14 mouse cellular contexts compared by ENCODE assay signal in genomic region chr4:45143005-45143404, GRCm38 (mm10). TPM values are rescaled to one million over a fixed set of nuclear protein-coding genes. Genes with fewer than 3 reads are reported as not detected.
A peak's percentile ranks its signal among the peaks of the same experiment; 100 is the strongest.
DNase-seq lines count a peak whose midpoint lies in the region; ATAC-seq and TF ChIP-seq lines count a peak whose summit lies in the region.
"Had no signal": no experiment of that assay in that cellular context is flagged by ENCODE, and none has a peak within 500 bp of the region (broad histone marks: within the 10 kb centered on the region; RNA-seq: fewer than 3 reads in every experiment).

No protein-coding gene starts in this region.

- H3K27ac ChIP-seq in hindbrain, embryonic 14.5 days: peak overlapping the region; percentile 6; the same call in 1 of the 2 replicates
- peak overlapping the region; percentile 34; the same call in 1 of the 2 replicates for H3K27ac ChIP-seq in neural tube, embryonic 15.5 days (replicated peaks)
- H3K27ac ChIP-seq: limb, embryonic 13.5 days had no signal

- H3K4me3 ChIP-seq in hindbrain, embryonic 14.5 days (replicated peaks; ENCODE audit: low read length): no peak overlapping the region
- H3K4me3 ChIP-seq in neural tube, embryonic 15.5 days (replicated peaks): no peak overlapping the region
- H3K4me3 ChIP-seq in lung, adult 2 months (replicated peaks; ENCODE audit: extremely low read depth, low read depth, low read length): no peak overlapping the region
- H3K4me3 ChIP-seq: limb, embryonic 13.5 days had no signal

- DNase-seq in cerebellum, postnatal 10 days: peak; percentile 73 to 76
- DNase-seq in cerebellum, adult 9-10 months: no peak
- DNase-seq in left cerebral cortex, postnatal 25 days (ENCODE audit: low spot score in 2 of 2): peak; percentile 2 to 18
- DNase-seq in left cerebral cortex, postnatal 10 days (ENCODE audit: extremely low spot score in 1 of 2, low spot score in 2 of 2): no peak
- peak; percentile 25 for DNase-seq in hindbrain, embryonic 14.5 days (ENCODE audit: low spot score)
- DNase-seq in right cerebral cortex, postnatal 36 days (ENCODE audit: low spot score in 2 of 2): no peak
- DNase-seq in lung, adult 2 months: no peak
- DNase-seq: heart, postnatal 10 days; kidney, adult 8-10 months; lung, adult 18-20 months; thymus, adult 2 months had no signal

- H3K36me3 ChIP-seq in hindbrain, embryonic 14.5 days (replicated peaks; ENCODE audit: control insufficient read depth, insufficient read depth): no peaks in the 10 kb centered on the region
- H3K36me3 ChIP-seq in neural tube, embryonic 15.5 days: no peaks in the 10 kb centered on the region
- H3K36me3 ChIP-seq: limb, embryonic 13.5 days had no signal

- no peak overlapping the region for H3K4me2 ChIP-seq in hindbrain, embryonic 14.5 days (replicated peaks)
- H3K4me2 ChIP-seq in neural tube, embryonic 15.5 days: no peak overlapping the region
- H3K4me2 ChIP-seq: limb, embryonic 13.5 days had no signal

- H3K9ac ChIP-seq in hindbrain, embryonic 14.5 days: no peak overlapping the region
- no peak overlapping the region for H3K9ac ChIP-seq in neural tube, embryonic 15.5 days (replicated peaks)
- H3K9ac ChIP-seq: limb, embryonic 13.5 days had no signal

- intact Hi-C loops in left cerebral cortex, postnatal 25 days (cut with DNase I): no loop called here
- intact Hi-C loops in left cerebral cortex, postnatal 10 days (cut with DNase I): no loop called here

- TF ChIP-seq POLR2A in lung, adult 2 months (IDR thresholded peaks at IDR 0.05; ENCODE audit: borderline replicate concordance, extremely low read depth, low read depth, low read length): no peak

- 55% methylated on average over 8 of the region's 8 CpGs for WGBS in hindbrain, embryonic 14.5 days
- WGBS in neural tube, embryonic 15.5 days: 53% methylated on average over 8 of the region's 8 CpGs
- 53% methylated on average over 8 of the region's 8 CpGs for WGBS in lung, adult 2 months

- H3K9me3 ChIP-seq in hindbrain, embryonic 14.5 days (ENCODE audit: control insufficient read depth, low read length): no peaks in the 10 kb centered on the region
- no peaks in the 10 kb centered on the region for H3K9me3 ChIP-seq in neural tube, embryonic 15.5 days (replicated peaks)
- H3K9me3 ChIP-seq: limb, embryonic 13.5 days had no signal

- H3K27me3 ChIP-seq in hindbrain, embryonic 14.5 days (ENCODE audit: control insufficient read depth, insufficient read depth, low read length): no peaks in the 10 kb centered on the region
- H3K27me3 ChIP-seq in neural tube, embryonic 15.5 days (replicated peaks): no peaks in the 10 kb centered on the region
- H3K27me3 ChIP-seq: limb, embryonic 13.5 days had no signal

- ATAC-seq in hindbrain, embryonic 14.5 days (ENCODE audit: low FRiP score): peak; percentile 43; the same call in 1 of the 2 replicates
- ATAC-seq in neural tube, embryonic 15.5 days (ENCODE audit: low FRiP score): peak; percentile 57; the same call in 1 of the 2 replicates

- peaks cover 18% of the 10 kb centered on the region; the same call in 1 of the 2 replicates for H3K4me1 ChIP-seq in hindbrain, embryonic 14.5 days (replicated peaks; ENCODE audit: control insufficient read depth, insufficient read depth, low read length)
- H3K4me1 ChIP-seq in neural tube, embryonic 15.5 days: peaks cover 20% of the 10 kb centered on the region
- no peaks in the 10 kb centered on the region for H3K4me1 ChIP-seq in lung, adult 2 months (ENCODE audit: control insufficient read depth, insufficient read depth, low read length)
- H3K4me1 ChIP-seq: limb, embryonic 13.5 days had no signal

- TF ChIP-seq CTCF in lung, adult 2 months (IDR thresholded peaks at IDR 0.05; ENCODE audit: insufficient read depth, low read length): no peak

RNA-seq across cellular contexts. Expression of gene Tomm5, which starts 35.1 kb away (rescaled TPM):
- total RNA-seq in left cerebral cortex, postnatal 25 days (2021): 10 to 100 TPM; 65.5 to 75.5 TPM
- 10 to 100 TPM; 67.9 to 69.3 TPM for total RNA-seq in left cerebral cortex, postnatal 10 days (2021)
- 166 and 176 TPM in 2 replicates for polyA plus RNA-seq in hindbrain, embryonic 14.5 days (2014; fragmentation: Nextera tagmentation; extraction: Ambion mirVana)
- 173 and 206 TPM in 2 replicates for polyA plus RNA-seq in neural tube, embryonic 15.5 days (2015; fragmentation: Nextera tagmentation; extraction: Ambion mirVana)
- 37.3 and 48.5 TPM in 2 replicates for polyA plus RNA-seq in lung, adult 2 months (2012; rRNA removed)

RNA-seq across cellular contexts. Expression of gene Frmpd1, which starts 41.7 kb away (rescaled TPM):
- 10 to 100 TPM; 12.2 to 12.8 TPM for total RNA-seq in left cerebral cortex, postnatal 25 days (2021)
- 10 to 100 TPM; 13.5 to 18.5 TPM for total RNA-seq in left cerebral cortex, postnatal 10 days (2021)
- polyA plus RNA-seq in hindbrain, embryonic 14.5 days (2014; fragmentation: Nextera tagmentation; extraction: Ambion mirVana): 2.3 and 2.4 TPM in 2 replicates
- 2.9 and 3.1 TPM in 2 replicates for polyA plus RNA-seq in neural tube, embryonic 15.5 days (2015; fragmentation: Nextera tagmentation; extraction: Ambion mirVana)
- 2.8 and 3.9 TPM in 2 replicates for polyA plus RNA-seq in lung, adult 2 months (2012; rRNA removed)
- total RNA-seq: megakaryocyte, adult 5-6 weeks had no signal

RNA-seq across cellular contexts. Expression of gene Fbxo10, which starts 58.6 kb away (rescaled TPM):
- 10 to 100 TPM; 35.3 to 35.9 TPM for total RNA-seq in left cerebral cortex, postnatal 25 days (2021)
- total RNA-seq in left cerebral cortex, postnatal 10 days (2021): 10 to 100 TPM; 30.3 to 31.3 TPM
- 14.4 and 14.6 TPM in 2 replicates for polyA plus RNA-seq in hindbrain, embryonic 14.5 days (2014; fragmentation: Nextera tagmentation; extraction: Ambion mirVana)
- 17.3 and 19.2 TPM in 2 replicates for polyA plus RNA-seq in neural tube, embryonic 15.5 days (2015; fragmentation: Nextera tagmentation; extraction: Ambion mirVana)
- polyA plus RNA-seq in lung, adult 2 months (2012; rRNA removed): 13.0 and 15.2 TPM in 2 replicates

Comparison
In these comparisons a context has a peak if more than half of its experiments do, and no peak if none do; other contexts are left out.
1. DNase-seq: peak in cerebellum, postnatal 10 days (2 of 2), left cerebral cortex, postnatal 25 days (2 of 2) and hindbrain, embryonic 14.5 days (single experiment); none in cerebellum, adult 9-10 months (single experiment), left cerebral cortex, postnatal 10 days (0 of 2), right cerebral cortex, postnatal 36 days (0 of 2) and lung, adult 2 months (single experiment).